Mouse (Mus musculus) hindbrain, embryonic 16.5 days (tissue): ENCODE measurements around the gene Ppp1r12b. TPM values are rescaled to one million over a fixed set of nuclear protein-coding genes. Genes with fewer than 3 reads are reported as not detected.

Experiments used
- ATAC-seq: fragments of 200-750 bp; cut with Nextera tagmentation; 2 replicates; pipeline ENCODE4 v1.8.0; 2017; ENCODE audit warnings: moderate TSS enrichment, moderate library complexity
- H3K27ac ChIP-seq: fragments of 300-500 bp; sonication (generic); 2 replicates; pipeline ENCODE4 v1.5.1; 2014; ENCODE audit warnings: low read depth, mild to moderate bottlenecking, control low read depth, low read length, moderate library complexity
- H3K27me3 ChIP-seq: fragments of 300-500 bp; sonication (generic); replicated peaks from 2 replicates; pipeline ENCODE4 v1.6.1; 2014; ENCODE audit warnings: low read length; ENCODE audit not compliant: control insufficient read depth, insufficient read depth
- H3K36me3 ChIP-seq: fragments of 300-500 bp; sonication (generic); 2 replicates; pipeline ENCODE4 v1.6.1; 2014; ENCODE audit warnings: mild to moderate bottlenecking, low read length, moderate library complexity, mixed read lengths; ENCODE audit not compliant: control insufficient read depth, insufficient read depth
- H3K4me1 ChIP-seq: fragments of 300-500 bp; sonication (generic); 2 replicates; pipeline ENCODE4 v1.6.1; 2014; ENCODE audit warnings: low read depth, low read length; ENCODE audit not compliant: control insufficient read depth, insufficient read depth
- H3K4me2 ChIP-seq: fragments of 300-500 bp; sonication (generic); 2 replicates; pipeline ENCODE4 v1.6.1; 2014; ENCODE audit warnings: mild to moderate bottlenecking, low read length, control low read depth, moderate library complexity
- H3K4me3 ChIP-seq: fragments of 300-500 bp; sonication (generic); 2 replicates; pipeline ENCODE4 v1.5.1; 2014; ENCODE audit warnings: mild to moderate bottlenecking, low read length, control low read depth, moderate library complexity
- H3K9ac ChIP-seq: fragments of 300-500 bp; sonication (generic); 2 replicates; pipeline ENCODE4 v1.6.1; 2014; ENCODE audit warnings: low read depth, mild to moderate bottlenecking, control low read depth, low read length, moderate library complexity
- H3K9me3 ChIP-seq: fragments of 300-500 bp; sonication (generic); 2 replicates; pipeline ENCODE4 v1.6.1; 2014; ENCODE audit warnings: mild to moderate bottlenecking, low read length, moderate library complexity; ENCODE audit not compliant: control insufficient read depth
- WGBS: fragments of 180-500 bp; shearing (Covaris S2); extraction: QIAGEN DNeasy Blood & Tissue Kit; methylation state at CpG from one replicate; pipeline ENCODE4 v1.1.7; 2014; 5-methylcytosine and 5-hydroxymethylcytosine counted together
- polyA plus RNA-seq: library from polyadenylated mRNA; unstranded; fragments of >200 nt; fragmentation: Nextera tagmentation; extraction: Ambion mirVana; gene quantifications from 2 replicates; pipeline ENCODE4 v1.2.1, GENCODE M21; 2015

Ppp1r12b gene
- polyA plus RNA-seq, 1 experiment from 2014 or later, result 13.4 TPM

- no peak overlapping the region for H3K27ac ChIP-seq
- WGBS, result 50% methylated on average over 5 of the region's 5 CpGs
- ATAC-seq, result no peak
- H3K4me1 ChIP-seq, result no peaks in the 10 kb centered on the region; the same call in 1 of the 2 replicates
- no peaks in the 10 kb centered on the region for H3K36me3 ChIP-seq
- H3K4me2 ChIP-seq, result no peak overlapping the region
- H3K4me3 ChIP-seq, result no peak overlapping the region
- H3K9me3 ChIP-seq, result no peaks in the 10 kb centered on the region
- H3K27me3 ChIP-seq, result no peaks in the 10 kb centered on the region
- H3K9ac ChIP-seq, result no peak overlapping the region
Observed at GRCm38 (mm10) chr1:134725276-134725675, 230.5 kb downstream of the Ppp1r12b start.

- WGBS, result 76% methylated on average over 7 of the region's 7 CpGs
- ATAC-seq, result no peak
Observed at GRCm38 (mm10) chr1:134722891-134723290, 232.9 kb downstream of the Ppp1r12b start.

GRCm38 (mm10) chr1:134721486-134721885 lies 234.3 kb downstream of the Ppp1r12b start:
- Histone ChIP-seq H3K27me3 (no peaks in the 10 kb centered on the region), H3K36me3 (no peaks in the 10 kb centered on the region), H3K9me3 (no peaks in the 10 kb centered on the region), H3K4me3 (no peak overlapping the region), H3K4me2 (no peak overlapping the region), H3K27ac (no peak overlapping the region), H3K4me1 (no peaks in the 10 kb centered on the region; the same call in 1 of the 2 replicates), H3K9ac (no peak overlapping the region)
- 91% methylated on average over 5 of the region's 5 CpGs for WGBS
- no peak for ATAC-seq

More at GRCm38 (mm10) chr1:134722891-134723290, 232.9 kb downstream of the Ppp1r12b start:
- no peaks in the 10 kb centered on the region for H3K27me3 ChIP-seq
- H3K36me3 ChIP-seq, result no peaks in the 10 kb centered on the region
- H3K9me3 ChIP-seq, result no peaks in the 10 kb centered on the region
- H3K4me3 ChIP-seq, result no peak overlapping the region
- no peaks in the 10 kb centered on the region; the same call in 1 of the 2 replicates for H3K4me1 ChIP-seq
- no peak overlapping the region for H3K27ac ChIP-seq
- no peak overlapping the region for H3K4me2 ChIP-seq
- no peak overlapping the region for H3K9ac ChIP-seq

DNA sequence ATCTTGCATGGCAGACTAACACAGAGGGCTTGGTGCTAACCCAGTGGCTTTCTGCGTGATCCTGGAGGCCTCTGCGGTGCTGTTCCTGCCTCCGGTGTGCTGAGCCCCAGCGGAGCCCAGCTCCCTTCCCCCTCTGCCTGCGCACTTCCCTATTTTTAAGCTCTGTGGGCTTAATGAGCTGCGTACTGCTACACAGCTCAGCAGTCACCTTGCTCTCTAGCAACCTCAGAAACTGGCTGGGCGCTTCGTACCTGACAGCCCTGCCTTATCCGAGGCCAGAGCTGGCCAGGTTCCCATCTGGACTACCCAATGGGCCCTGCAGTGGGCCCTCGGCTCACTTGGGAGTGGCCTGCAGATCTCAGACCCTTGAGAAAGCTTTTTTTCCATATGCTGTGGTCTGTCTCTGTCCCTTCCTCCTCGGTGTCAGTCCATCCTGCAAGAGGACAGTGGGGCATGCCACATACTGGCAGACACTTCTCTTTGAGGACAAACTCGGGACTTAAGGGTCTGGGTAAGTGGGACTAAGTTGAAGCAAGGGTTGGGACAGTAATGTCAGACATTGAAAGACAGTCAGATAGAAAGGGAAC lies 235.9 kb downstream of the Ppp1r12b start:
- H3K27ac ChIP-seq, result no peak overlapping the region
- ATAC-seq, result peak; percentile 50; the same call in 1 of the 2 replicates
- 50% methylated on average over 12 of the region's 12 CpGs for WGBS

DNA sequence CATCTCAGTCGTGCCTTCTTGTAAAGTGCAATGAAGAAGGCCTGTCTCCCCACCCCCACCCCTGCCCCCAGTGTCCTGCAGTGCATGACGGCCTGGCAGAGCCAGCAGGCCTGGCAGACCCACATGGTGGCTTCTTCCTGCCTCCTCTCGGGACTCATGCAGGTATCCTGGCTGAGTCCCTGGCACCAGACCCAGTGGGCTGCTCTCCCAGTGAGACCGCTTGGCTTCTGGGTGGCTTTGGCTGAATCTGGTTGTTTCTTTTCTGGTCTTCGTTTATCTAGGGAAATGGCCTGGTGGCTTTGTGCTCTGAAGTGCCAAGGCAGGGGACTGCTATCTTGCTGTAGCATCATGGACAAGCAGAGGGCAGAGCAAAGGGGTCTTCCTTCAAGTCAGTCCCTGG lies 240.7 kb downstream of the Ppp1r12b start:
- Histone ChIP-seq H3K27me3 (peaks cover 2% of the 10 kb centered on the region; the same call in 1 of the 2 replicates), H3K27ac (no peak overlapping the region), H3K9me3 (no peaks in the 10 kb centered on the region), H3K36me3 (no peaks in the 10 kb centered on the region), H3K4me2 (no peak overlapping the region), H3K4me1 (peaks cover 4% of the 10 kb centered on the region), H3K9ac (no peak overlapping the region), H3K4me3 (no peak overlapping the region)
- ATAC-seq, result no peak
- 49% methylated on average over 5 of the region's 5 CpGs for WGBS

More for the DNA sequence above, 235.9 kb downstream of the Ppp1r12b start:
- Histone ChIP-seq H3K4me1 (no peaks in the 10 kb centered on the region; the same call in 1 of the 2 replicates), H3K9ac (no peak overlapping the region), H3K4me2 (no peak overlapping the region), H3K27me3 (no peaks in the 10 kb centered on the region), H3K36me3 (no peaks in the 10 kb centered on the region), H3K4me3 (no peak overlapping the region), H3K9me3 (no peaks in the 10 kb centered on the region)

DNA sequence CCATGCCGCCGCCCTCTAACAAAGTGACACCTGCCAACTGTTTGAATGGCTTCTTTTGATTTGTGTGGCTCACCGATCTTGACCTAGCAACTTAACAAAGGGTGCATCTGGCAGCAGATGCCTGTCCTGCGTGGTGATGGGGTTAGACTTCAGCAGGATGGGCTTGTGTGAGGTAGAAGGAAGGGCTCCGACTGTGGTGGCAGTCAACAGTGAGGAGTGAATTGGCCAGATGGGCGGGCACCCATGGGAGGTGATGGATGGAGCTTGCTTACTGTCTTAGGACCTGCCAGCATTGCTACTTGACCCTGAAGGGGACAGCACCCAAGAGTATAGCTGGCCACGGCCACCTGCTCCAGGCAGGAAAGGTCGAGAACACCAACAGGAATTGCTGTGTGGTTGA lies 241.6 kb downstream of the Ppp1r12b start:
- H3K4me3 ChIP-seq, result no peak overlapping the region
- no peak overlapping the region for H3K9ac ChIP-seq
- ATAC-seq, result no peak
- peaks cover 13% of the 10 kb centered on the region for H3K4me1 ChIP-seq
- H3K27me3 ChIP-seq, result peaks cover 2% of the 10 kb centered on the region; the same call in 1 of the 2 replicates
- no peaks in the 10 kb centered on the region for H3K9me3 ChIP-seq
- 33% methylated on average over 8 of the region's 8 CpGs for WGBS
- H3K27ac ChIP-seq, result no peak overlapping the region
- H3K4me2 ChIP-seq, result no peak overlapping the region
- H3K36me3 ChIP-seq, result no peaks in the 10 kb centered on the region

GRCm38 (mm10) chr1:134713421-134713969 lies 242.2 kb downstream of the Ppp1r12b start:
- 0 out of 2 replicates have a peak overlapping the region, but pooled peaks have one; percentile 25 for H3K27ac ChIP-seq

GRCm38 (mm10) chr1:134712781-134713299 lies 242.9 kb downstream of the Ppp1r12b start:
- ATAC-seq, result no peak
- H3K36me3 ChIP-seq, result no peaks in the 10 kb centered on the region
- H3K4me1 ChIP-seq, result peaks cover 21% of the 10 kb centered on the region
- H3K4me3 ChIP-seq, result no peak overlapping the region
- no peak overlapping the region for H3K9ac ChIP-seq
- H3K27me3 ChIP-seq, result peaks cover 2% of the 10 kb centered on the region; the same call in 1 of the 2 replicates
- 73% methylated on average over 9 of the region's 9 CpGs for WGBS
- H3K4me2 ChIP-seq, result no peak overlapping the region
- H3K9me3 ChIP-seq, result no peaks in the 10 kb centered on the region
- no peak overlapping the region for H3K27ac ChIP-seq

More at GRCm38 (mm10) chr1:134713421-134713969, 242.2 kb downstream of the Ppp1r12b start:
- WGBS, result 9% methylated on average over 11 of the region's 11 CpGs
- ATAC-seq, result peak; percentile 24
- Histone ChIP-seq H3K4me2 (no peak overlapping the region), H3K36me3 (no peaks in the 10 kb centered on the region), H3K27me3 (peaks cover 2% of the 10 kb centered on the region; the same call in 1 of the 2 replicates), H3K4me1 (peaks cover 19% of the 10 kb centered on the region), H3K9me3 (no peaks in the 10 kb centered on the region), H3K4me3 (no peak overlapping the region), H3K9ac (0 out of 2 replicates have a peak overlapping the region, but pooled peaks have one; percentile 23)

DNA sequence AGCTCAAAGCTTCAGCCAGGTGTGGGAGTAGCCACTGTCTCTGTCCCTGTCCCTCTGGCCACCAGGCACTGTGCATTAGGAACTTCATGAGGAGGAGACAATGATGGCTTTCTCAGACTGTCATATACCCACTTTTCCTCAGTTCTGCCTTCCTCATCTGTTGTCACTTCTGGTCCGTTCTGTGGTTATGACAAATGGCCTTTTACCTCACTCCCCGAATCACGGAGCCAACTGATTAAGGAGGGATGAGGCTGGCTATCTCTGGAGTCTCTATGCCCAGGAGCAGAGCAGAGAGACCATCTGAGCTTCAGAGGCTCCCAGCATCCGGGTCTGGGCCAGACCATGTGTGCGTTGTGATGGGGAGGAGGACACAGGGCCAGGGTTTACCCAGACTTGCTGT lies 244.1 kb downstream of the Ppp1r12b start:
- 49% methylated on average over 5 of the region's 5 CpGs for WGBS
- no peaks in the 10 kb centered on the region for H3K36me3 ChIP-seq
- peaks cover 21% of the 10 kb centered on the region for H3K4me1 ChIP-seq
- H3K27me3 ChIP-seq, result peaks cover 4% of the 10 kb centered on the region; the same call in 1 of the 2 replicates
- H3K4me2 ChIP-seq, result no peak overlapping the region
- no peaks in the 10 kb centered on the region for H3K9me3 ChIP-seq
- no peak for ATAC-seq
- no peak overlapping the region for H3K9ac ChIP-seq
- H3K4me3 ChIP-seq, result no peak overlapping the region
- no peak overlapping the region for H3K27ac ChIP-seq
